Mouse (Mus musculus) limb, embryonic 14.5 days (tissue): Measurements from ENCODE around the gene Ifi47. TPM values are rescaled to one million over a fixed set of nuclear protein-coding genes. Genes with fewer than 3 reads are reported as not detected.
"Not testable (repeated sequence)": the region's sequence is repeated elsewhere in the genome, so short reads cannot be mapped to it uniquely, and the experiment has no call there.

Experiments
- ATAC-seq: fragments of 200-750 bp; cut with Nextera tagmentation; 2 replicates; pipeline ENCODE4 v1.8.0; 2017; ENCODE audit warnings: low read depth, moderate number of reproducible peaks, moderate TSS enrichment; ENCODE audit not compliant: low FRiP score
- DNase-seq: peaks from one replicate; pipeline ENCODE4 v3.0.0-alpha.2; 2015; ENCODE audit warnings: low spot score
- H3K27ac ChIP-seq: fragments of 300-500 bp; sonication (generic); replicated peaks from 2 replicates; pipeline ENCODE4 v1.5.1; 2014; ENCODE audit warnings: low read depth, mild to moderate bottlenecking, low read length, moderate library complexity, mixed read lengths
- H3K27me3 ChIP-seq: fragments of 300-500 bp; sonication (generic); 2 replicates; pipeline ENCODE4 v1.6.1; 2014; ENCODE audit warnings: low read length, mixed read lengths; ENCODE audit not compliant: control insufficient read depth, insufficient read depth
- H3K36me3 ChIP-seq: fragments of 300-500 bp; sonication (generic); 2 replicates; pipeline ENCODE4 v1.6.1; 2014; ENCODE audit warnings: mild to moderate bottlenecking, low read length, moderate library complexity, mixed read lengths; ENCODE audit not compliant: control insufficient read depth, insufficient read depth
- H3K4me1 ChIP-seq: fragments of 300-500 bp; sonication (generic); 2 replicates; pipeline ENCODE4 v1.6.1; 2014; ENCODE audit warnings: antibody characterized with exemption, low read length, mixed read lengths; ENCODE audit not compliant: control insufficient read depth, insufficient read depth
- H3K4me2 ChIP-seq: fragments of 300-500 bp; sonication (generic); replicated peaks from 2 replicates; pipeline ENCODE4 v1.6.1; 2014; ENCODE audit warnings: low read depth, mild to moderate bottlenecking, low read length, moderate library complexity; ENCODE audit not compliant: severe bottlenecking
- H3K4me3 ChIP-seq: fragments of 300-500 bp; sonication (generic); replicated peaks from 2 replicates; pipeline ENCODE4 v1.5.1; 2014; ENCODE audit warnings: low read length
- H3K9ac ChIP-seq: fragments of 300-500 bp; sonication (generic); 2 replicates; pipeline ENCODE4 v1.6.1; 2014; ENCODE audit warnings: mild to moderate bottlenecking, low read depth, low read length, moderate library complexity; ENCODE audit not compliant: severe bottlenecking
- H3K9me3 ChIP-seq: fragments of 300-500 bp; sonication (generic); 2 replicates; pipeline ENCODE4 v1.6.1; 2016; ENCODE audit warnings: low read length; ENCODE audit not compliant: control insufficient read depth
- WGBS: fragments of 180-500 bp; shearing (Covaris S2); extraction: QIAGEN DNeasy Blood & Tissue Kit; methylation state at CpG from one replicate; pipeline ENCODE4 v1.1.7; 2014; 5-methylcytosine and 5-hydroxymethylcytosine counted together
- polyA plus RNA-seq, 2 experiments: library from polyadenylated mRNA; depleted of rRNA in 1 of 2; stranded (reverse) in 1 of 2; unstranded in 1 of 2; fragments of >200 nt; fragmentation: Nextera tagmentation in 1 of 2; extraction: Ambion mirVana in 1 of 2; gene quantifications; 2 replicates each; pipeline versions ENCODE4 v1.2.1 to v1.2.3; 2012 to 2014

Ifi47 gene
- polyA plus RNA-seq (2012; rRNA removed) (0.83 and 1.0 TPM in 2 replicates), polyA plus RNA-seq (2014; fragmentation: Nextera tagmentation; extraction: Ambion mirVana) (0.72 and 1.2 TPM in 2 replicates)

DNA sequence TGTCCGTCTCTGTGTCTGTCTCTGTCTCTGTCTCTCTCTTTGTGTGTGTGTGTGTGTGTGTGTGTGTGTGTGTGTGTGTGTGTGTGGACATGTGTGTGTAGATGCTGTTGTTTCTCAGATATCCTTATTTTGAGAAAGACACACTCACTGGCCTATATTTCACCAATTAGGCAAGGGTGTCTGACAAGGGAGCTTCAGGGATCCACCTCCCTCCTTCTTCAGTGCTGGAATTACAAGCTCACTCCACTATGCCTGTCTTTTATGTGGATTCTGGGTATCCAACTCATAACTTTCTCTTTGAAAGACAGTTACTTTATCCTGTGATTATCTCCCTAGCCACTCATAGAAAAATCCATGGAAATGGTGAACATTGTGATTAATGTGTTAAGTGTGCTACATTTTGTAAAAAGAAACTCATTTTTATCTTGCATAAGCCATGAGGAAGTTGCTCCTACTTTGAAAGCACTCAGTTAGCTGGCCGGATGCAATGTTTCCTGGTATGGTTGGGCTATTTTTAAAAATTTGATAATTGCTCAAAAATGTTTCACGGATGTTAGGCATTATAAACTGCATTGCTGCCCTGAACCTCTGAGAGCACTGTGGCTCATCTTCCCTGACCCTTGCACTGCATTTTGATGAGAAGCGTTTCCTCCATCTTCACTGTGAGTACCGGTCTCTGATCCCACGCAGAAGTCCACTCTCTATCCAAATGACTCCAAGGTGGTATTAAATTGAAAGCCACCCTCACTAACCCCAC, at the start of gene Ifi47:
Gene Ifi47, plus strand, starts transcription at position 587 of the 757 bp plus-strand sequence.
- 75% methylated on average over 6 of the region's 6 CpGs for WGBS
- H3K4me2 ChIP-seq, ATAC-seq, H3K27me3 ChIP-seq, H3K9me3 ChIP-seq, H3K4me1 ChIP-seq, H3K4me3 ChIP-seq, H3K9ac ChIP-seq, H3K36me3 ChIP-seq, H3K27ac ChIP-seq: not testable (repeated sequence)
- peak; percentile 31 for DNase-seq

DNA sequence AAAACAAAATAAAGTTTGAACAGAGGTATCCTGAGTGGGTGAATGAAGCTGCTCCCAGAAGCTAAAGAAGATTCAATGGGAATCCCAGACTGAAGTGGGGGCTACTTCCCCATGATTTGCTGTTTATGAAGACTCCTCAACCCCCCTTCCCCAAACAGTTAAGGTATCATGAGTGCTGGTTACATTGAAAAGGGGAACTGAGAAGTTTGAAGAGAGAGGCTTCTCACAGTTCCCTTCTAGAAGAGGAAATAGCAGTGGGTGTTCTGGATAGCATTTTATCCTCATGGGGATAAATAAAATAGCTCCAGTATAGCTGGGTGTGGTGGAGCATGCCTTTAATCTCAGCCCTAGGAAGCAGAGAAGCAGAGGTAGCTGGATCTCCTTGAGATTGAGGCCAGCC, 26.3 kb upstream of the Ifi47 start:
- not testable (repeated sequence) for H3K4me1 ChIP-seq, H3K9ac ChIP-seq, H3K27me3 ChIP-seq, ATAC-seq, H3K4me2 ChIP-seq, DNase-seq, H3K4me3 ChIP-seq, H3K27ac ChIP-seq, H3K36me3 ChIP-seq, H3K9me3 ChIP-seq

DNA sequence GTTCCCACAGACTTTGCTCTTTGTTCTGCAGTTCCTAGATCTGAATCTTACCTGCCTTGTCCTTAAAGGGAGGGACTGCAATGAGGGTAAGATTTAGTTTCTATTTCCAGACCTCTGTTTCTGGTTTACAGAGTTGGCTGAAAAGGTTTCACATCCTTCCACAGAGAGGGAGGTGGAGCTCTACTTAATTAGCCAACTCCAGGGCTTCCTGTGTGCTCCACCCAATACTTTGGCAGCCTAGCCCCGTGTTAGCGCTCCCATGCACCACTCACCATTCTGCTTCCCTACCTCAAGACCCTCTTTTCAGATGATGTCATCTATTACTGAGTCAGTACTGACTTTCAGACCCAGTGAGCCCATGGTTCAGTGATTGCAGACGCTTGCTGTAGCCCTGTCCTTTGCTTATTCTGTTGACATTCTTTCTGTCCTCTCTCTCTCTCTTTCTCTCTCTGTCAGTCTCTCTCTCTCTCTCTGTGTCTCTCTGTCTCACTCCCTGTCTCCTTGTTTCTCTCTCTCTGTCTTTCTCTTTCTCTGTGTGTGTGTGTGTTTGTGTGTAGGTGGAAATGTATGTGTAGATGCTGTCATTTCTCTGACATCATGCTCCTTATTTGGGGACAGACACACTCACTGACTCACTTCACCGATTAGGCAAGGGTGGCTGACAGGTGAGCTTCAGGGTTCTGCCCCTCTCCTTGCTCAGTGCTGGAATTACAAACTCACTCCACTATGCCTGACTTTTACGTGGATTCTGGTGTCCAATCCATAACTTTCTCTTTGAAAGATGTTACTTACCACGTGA, 25.1 kb upstream of the Ifi47 start, which contains the start of gene 9930111J21Rik2:
Gene 9930111J21Rik2, minus strand, starts transcription at position 150 of the 799 bp plus-strand sequence.
- WGBS: 82% methylated on average over 1 of the region's 6 CpGs
- not testable (repeated sequence) for H3K4me3 ChIP-seq, H3K27me3 ChIP-seq, H3K4me2 ChIP-seq, H3K4me1 ChIP-seq, H3K36me3 ChIP-seq, H3K27ac ChIP-seq, DNase-seq, H3K9me3 ChIP-seq, H3K9ac ChIP-seq, ATAC-seq

DNA sequence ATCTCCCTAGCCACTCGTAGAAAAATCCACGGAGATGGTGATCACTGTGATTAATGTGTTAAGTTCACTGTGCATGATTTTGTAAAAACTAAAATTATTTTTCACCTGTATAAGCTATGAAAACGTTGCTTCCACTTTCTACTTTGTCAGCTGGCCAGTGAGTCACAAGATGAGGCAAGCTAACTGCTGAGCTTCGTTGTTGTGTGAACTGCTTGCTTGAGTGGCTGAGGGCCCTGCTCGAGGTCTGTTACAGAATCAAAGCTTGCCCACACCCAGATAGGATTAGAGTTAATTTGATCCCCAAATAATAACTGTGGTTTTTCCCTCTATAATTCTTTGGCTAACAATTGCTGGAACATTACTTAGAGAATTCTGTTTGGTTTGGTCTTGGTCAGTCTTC, 24.5 kb upstream of the Ifi47 start:
- not testable (repeated sequence) for H3K9ac ChIP-seq, H3K27ac ChIP-seq, DNase-seq, H3K27me3 ChIP-seq, H3K36me3 ChIP-seq, H3K4me3 ChIP-seq, H3K9me3 ChIP-seq, H3K4me1 ChIP-seq, ATAC-seq, H3K4me2 ChIP-seq
- WGBS: no CpG with 5 or more reads among the region's 5 CpGs

DNA sequence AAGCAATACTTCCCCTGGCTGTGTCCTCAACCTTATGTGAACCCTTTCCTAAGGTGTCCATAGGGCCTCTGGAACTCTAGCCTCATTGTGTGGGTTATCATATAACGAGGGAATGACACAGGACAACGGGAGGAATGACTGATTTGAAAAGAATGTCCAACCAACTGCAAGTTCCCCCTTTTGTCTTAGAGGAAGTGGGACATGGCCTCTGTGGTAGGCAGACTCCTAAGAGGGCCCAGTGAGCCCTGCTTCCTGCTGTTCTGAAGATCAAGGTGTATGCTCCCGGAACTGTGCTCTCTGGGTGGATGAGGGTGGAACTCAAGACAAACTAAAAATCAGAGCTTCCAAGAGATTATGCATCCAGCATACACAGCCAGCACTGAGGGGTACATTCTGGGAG, 16.3 kb upstream of the Ifi47 start:
- H3K27me3 ChIP-seq, H3K27ac ChIP-seq, H3K4me2 ChIP-seq, H3K9ac ChIP-seq, H3K36me3 ChIP-seq, ATAC-seq, H3K4me1 ChIP-seq, H3K4me3 ChIP-seq, DNase-seq, H3K9me3 ChIP-seq: not testable (repeated sequence)
- 88% methylated on average over 2 of the region's 3 CpGs for WGBS

DNA sequence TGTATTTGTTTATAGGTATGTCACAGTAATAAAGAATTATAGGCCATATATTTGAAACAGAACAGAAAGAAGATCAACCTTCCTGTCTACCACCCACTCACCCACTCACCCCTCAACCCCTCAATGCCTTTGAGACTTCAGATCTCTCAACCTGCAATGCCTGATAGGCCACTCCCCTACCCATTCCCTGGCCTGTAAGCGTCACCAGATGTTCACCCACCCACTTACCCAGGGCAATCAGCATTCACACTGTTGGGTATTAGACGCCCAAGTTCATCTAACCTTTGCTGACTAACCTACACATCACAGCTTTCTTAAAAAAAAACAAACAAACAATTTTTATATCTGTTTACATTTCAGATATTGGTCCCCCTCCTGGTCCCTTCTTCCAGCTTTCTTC, 14.5 kb upstream of the Ifi47 start:
- H3K36me3 ChIP-seq, ATAC-seq, H3K9me3 ChIP-seq, H3K4me1 ChIP-seq, DNase-seq, H3K27ac ChIP-seq, H3K9ac ChIP-seq, H3K4me3 ChIP-seq, H3K27me3 ChIP-seq, H3K4me2 ChIP-seq: not testable (repeated sequence)
- 63% methylated on average over 1 of the region's 2 CpGs for WGBS

DNA sequence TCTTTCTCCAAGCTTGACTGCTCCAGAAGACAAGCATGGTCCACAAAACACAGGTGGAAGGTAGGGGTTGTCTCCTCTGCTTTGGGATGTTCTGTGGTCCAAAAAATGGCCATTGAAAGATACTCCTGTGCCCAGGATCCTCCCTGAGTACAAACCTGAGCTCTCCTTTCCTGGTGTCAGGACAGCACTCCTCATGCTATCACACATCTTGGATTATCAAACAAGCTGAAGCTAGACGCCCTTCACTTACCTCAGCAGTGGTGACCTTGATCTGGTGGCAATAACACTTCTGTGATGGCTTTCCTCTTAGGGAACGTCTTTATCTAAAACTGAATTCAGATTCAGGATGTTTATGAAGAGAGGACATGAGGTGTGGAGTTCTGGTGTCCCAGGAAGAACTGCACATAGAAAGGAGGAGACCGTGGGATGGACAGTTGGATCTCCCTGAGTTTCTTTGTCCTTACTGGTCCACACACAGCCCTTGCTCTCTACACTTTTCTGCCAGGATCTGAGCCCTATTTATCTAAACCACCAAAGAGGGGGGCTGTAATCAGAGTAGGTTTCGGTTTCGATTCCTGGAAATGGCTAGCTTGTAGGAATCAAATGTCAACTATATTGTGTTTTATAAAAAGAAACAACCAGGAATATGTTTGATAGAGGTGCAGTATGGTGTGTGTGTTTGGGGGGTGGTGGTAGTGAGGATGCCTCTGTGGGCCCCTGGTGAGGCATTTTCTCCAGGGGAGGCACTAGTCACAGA, 12.5 kb upstream of the Ifi47 start, which contains the start of gene Tgtp2:
Gene Tgtp2, minus strand, starts transcription at position 494 of the 757 bp plus-strand sequence.
- 79% methylated on average over 5 of the region's 5 CpGs for WGBS
- H3K4me1 ChIP-seq, H3K4me2 ChIP-seq, H3K9me3 ChIP-seq, H3K4me3 ChIP-seq, ATAC-seq, H3K27me3 ChIP-seq, H3K27ac ChIP-seq, H3K9ac ChIP-seq, DNase-seq, H3K36me3 ChIP-seq: not testable (repeated sequence)
